Mouse (Mus musculus) hindbrain, embryonic 12.5 days (tissue): ENCODE measurements around the gene Ggcx. TPM values are rescaled to one million over a fixed set of nuclear protein-coding genes. Genes with fewer than 3 reads are reported as not detected.
"Not testable (repeated sequence)": the region's sequence is repeated elsewhere in the genome, so short reads cannot be mapped to it uniquely, and the experiment has no call there.

Source experiments
- ATAC-seq: fragments of 200-750 bp; cut with Nextera tagmentation; 2 replicates; pipeline ENCODE4 v1.8.0; 2017; ENCODE audit warnings: moderate TSS enrichment; ENCODE audit not compliant: low FRiP score
- H3K27ac ChIP-seq: fragments of 300-500 bp; sonication (generic); 2 replicates; pipeline ENCODE4 v1.5.1; 2016; ENCODE audit warnings: mild to moderate bottlenecking
- H3K27me3 ChIP-seq: fragments of 300-500 bp; sonication (generic); 2 replicates; pipeline ENCODE4 v1.6.1; 2016; ENCODE audit warnings: mild to moderate bottlenecking
- H3K36me3 ChIP-seq: fragments of 300-500 bp; sonication (generic); 2 replicates; pipeline ENCODE4 v1.6.1; 2016; ENCODE audit warnings: mild to moderate bottlenecking
- H3K4me1 ChIP-seq: fragments of 300-500 bp; sonication (generic); 2 replicates; pipeline ENCODE4 v1.6.1; 2016
- H3K4me2 ChIP-seq: fragments of 300-500 bp; sonication (generic); replicated peaks from 2 replicates; pipeline ENCODE4 v1.6.1; 2016; ENCODE audit warnings: mild to moderate bottlenecking
- H3K4me3 ChIP-seq: fragments of 300-500 bp; sonication (generic); 2 replicates; pipeline ENCODE4 v1.5.1; 2016; ENCODE audit warnings: mild to moderate bottlenecking
- H3K9ac ChIP-seq: fragments of 300-500 bp; sonication (generic); 2 replicates; pipeline ENCODE4 v1.6.1; 2016; ENCODE audit warnings: mild to moderate bottlenecking, moderate library complexity
- H3K9me3 ChIP-seq: fragments of 300-500 bp; sonication (generic); replicated peaks from 2 replicates; pipeline ENCODE4 v1.6.1; 2016; ENCODE audit warnings: mild to moderate bottlenecking
- WGBS: fragments of 180-500 bp; shearing (Covaris S2); methylation state at CpG from one replicate; pipeline ENCODE4 v1.1.7; 2016; 5-methylcytosine and 5-hydroxymethylcytosine counted together
- polyA plus RNA-seq: library from polyadenylated mRNA; unstranded; fragments of >200 nt; fragmentation: Nextera tagmentation; extraction: Ambion mirVana; gene quantifications from 2 replicates; pipeline ENCODE4 v1.2.1, GENCODE M21; 2016

The Ggcx gene
- polyA plus RNA-seq, 1 experiment from 2014 or later: 24.9 TPM

- H3K9ac ChIP-seq: peak overlapping the region; percentile 97
- peak overlapping the region; percentile 99 for H3K27ac ChIP-seq
- peaks cover 38% of the 10 kb centered on the region for H3K4me1 ChIP-seq
- WGBS: under 1% methylated on average over 52 of the region's 57 CpGs
- no peaks in the 10 kb centered on the region for H3K9me3 ChIP-seq
- H3K27me3 ChIP-seq: no peaks in the 10 kb centered on the region
- peak; percentile 36 for ATAC-seq
- peaks cover 31% of the 10 kb centered on the region for H3K36me3 ChIP-seq
- H3K4me3 ChIP-seq: peak overlapping the region; percentile 78
- peak overlapping the region; percentile 78 for H3K4me2 ChIP-seq
These were observed 24.8 kb downstream of the Ggcx start for GRCm38 (mm10) chr6:72438862-72439354.

- Histone ChIP-seq H3K4me2 (peak within 1 kb of the TSS; percentile 78), H3K4me1 (peaks cover 38% of the 10 kb centered on the region), H3K9ac (peak within 1 kb of the TSS; percentile 97), H3K36me3 (peaks cover 26% of the 10 kb centered on the region), H3K9me3 (no peaks in the 10 kb centered on the region), H3K4me3 (peak within 1 kb of the TSS; percentile 78), H3K27ac (peak within 1 kb of the TSS; percentile 99), H3K27me3 (no peaks in the 10 kb centered on the region)
- under 1% methylated on average over 68 of the region's 77 CpGs for WGBS
- peak; percentile 90 for ATAC-seq
These were observed 25.5 kb downstream of the Ggcx start, which contains the start of gene Mat2a for GRCm38 (mm10) chr6:72439355-72440185. Gene Mat2a (minus strand): TSS chr6:72439558.

- Histone ChIP-seq H3K9ac (peak overlapping the region; percentile 97), H3K9me3 (no peaks in the 10 kb centered on the region), H3K36me3 (peaks cover 18% of the 10 kb centered on the region), H3K4me1 (peaks cover 34% of the 10 kb centered on the region), H3K27ac (peak overlapping the region; percentile 99), H3K27me3 (peaks cover 2% of the 10 kb centered on the region; the same call in 1 of the 2 replicates), H3K4me3 (peak overlapping the region; percentile 78), H3K4me2 (peak overlapping the region; percentile 78)
- WGBS: 11% methylated on average over 17 of the region's 17 CpGs
- ATAC-seq: no peak
These were observed 26.3 kb downstream of the Ggcx start for GRCm38 (mm10) chr6:72440186-72440990.

GRCm38 (mm10) chr6:72442921-72443604 is 29.0 kb downstream of the Ggcx start:
- Histone ChIP-seq H3K27me3 (peaks cover 2% of the 10 kb centered on the region; the same call in 1 of the 2 replicates), H3K9ac (no peak overlapping the region), H3K36me3 (no peaks in the 10 kb centered on the region), H3K4me3 (no peak overlapping the region), H3K27ac (no peak overlapping the region; the same call in 1 of the 2 replicates), H3K4me2 (no peak overlapping the region), H3K4me1 (peaks cover 16% of the 10 kb centered on the region), H3K9me3 (no peaks in the 10 kb centered on the region)
- no peak for ATAC-seq
- WGBS: 70% methylated on average over 1 of the region's 1 CpGs

- ATAC-seq: no peak
- Histone ChIP-seq H3K4me2 (no peak overlapping the region), H3K27me3 (peaks cover 2% of the 10 kb centered on the region; the same call in 1 of the 2 replicates), H3K4me1 (peaks cover 14% of the 10 kb centered on the region), H3K9me3 (no peaks in the 10 kb centered on the region), H3K9ac (no peak overlapping the region), H3K27ac (no peak overlapping the region), H3K4me3 (no peak overlapping the region), H3K36me3 (no peaks in the 10 kb centered on the region)
These were observed 30.9 kb downstream of the Ggcx start for GRCm38 (mm10) chr6:72445011-72445410.

- Histone ChIP-seq H3K4me2 (no peak overlapping the region), H3K4me3 (no peak overlapping the region), H3K36me3 (no peaks in the 10 kb centered on the region), H3K27ac (no peak overlapping the region), H3K9ac (no peak overlapping the region), H3K27me3 (peaks cover 2% of the 10 kb centered on the region; the same call in 1 of the 2 replicates), H3K4me1 (no peaks in the 10 kb centered on the region), H3K9me3 (no peaks in the 10 kb centered on the region)
- 87% methylated on average over 2 of the region's 2 CpGs for WGBS
- no peak for ATAC-seq
These were observed 33.4 kb downstream of the Ggcx start for GRCm38 (mm10) chr6:72447487-72447886.

GRCm38 (mm10) chr6:72451778-72452177 is 37.7 kb downstream of the Ggcx start:
- not testable (repeated sequence) for H3K4me2 ChIP-seq, H3K9me3 ChIP-seq, H3K27ac ChIP-seq, H3K27me3 ChIP-seq, H3K4me3 ChIP-seq, H3K36me3 ChIP-seq, ATAC-seq, H3K4me1 ChIP-seq, H3K9ac ChIP-seq
- WGBS: 70% methylated on average over 2 of the region's 2 CpGs

- no peak overlapping the region for H3K4me3 ChIP-seq
- H3K4me2 ChIP-seq: no peak overlapping the region
- peaks cover 6% of the 10 kb centered on the region; the same call in 1 of the 2 replicates for H3K4me1 ChIP-seq
- H3K27me3 ChIP-seq: no peaks in the 10 kb centered on the region
- WGBS: 59% methylated on average over 2 of the region's 2 CpGs
- H3K9me3 ChIP-seq: no peaks in the 10 kb centered on the region
- H3K36me3 ChIP-seq: no peaks in the 10 kb centered on the region
- H3K27ac ChIP-seq: no peak overlapping the region
- no peak for ATAC-seq
- H3K9ac ChIP-seq: no peak overlapping the region
These were observed 38.2 kb downstream of the Ggcx start for GRCm38 (mm10) chr6:72452329-72452728.

GRCm38 (mm10) chr6:72453578-72453977 is 39.5 kb downstream of the Ggcx start:
- 78% methylated on average over 3 of the region's 3 CpGs for WGBS
- Histone ChIP-seq H3K36me3 (no peaks in the 10 kb centered on the region), H3K4me2 (no peak overlapping the region), H3K27ac (no peak overlapping the region), H3K4me3 (no peak overlapping the region), H3K9me3 (no peaks in the 10 kb centered on the region), H3K27me3 (no peaks in the 10 kb centered on the region), H3K4me1 (peaks cover 6% of the 10 kb centered on the region; the same call in 1 of the 2 replicates), H3K9ac (no peak overlapping the region)
- ATAC-seq: no peak

- 70% methylated on average over 7 of the region's 7 CpGs for whole genome bisulfite sequencing
- no peaks in the 10 kb centered on the region for H3K27me3 ChIP-seq
- no peak overlapping the region for H3K9ac ChIP-seq
- H3K27ac ChIP-seq: peak overlapping the region; percentile 14; the same call in 1 of the 2 replicates
- H3K36me3 ChIP-seq: no peaks in the 10 kb centered on the region
- H3K9me3 ChIP-seq: no peaks in the 10 kb centered on the region
- no peak overlapping the region for H3K4me3 ChIP-seq
- H3K4me1 ChIP-seq: peaks cover 6% of the 10 kb centered on the region; the same call in 1 of the 2 replicates
- no peak overlapping the region for H3K4me2 ChIP-seq
- ATAC-seq: no peak
These were observed 40.1 kb downstream of the Ggcx start for GRCm38 (mm10) chr6:72454072-72454746.

GRCm38 (mm10) chr6:72454833-72455373 is 40.8 kb downstream of the Ggcx start:
- Histone ChIP-seq H3K36me3 (no peaks in the 10 kb centered on the region), H3K4me3 (no peak overlapping the region), H3K27ac (peak overlapping the region; percentile 14; the same call in 1 of the 2 replicates), H3K9ac (no peak overlapping the region), H3K27me3 (no peaks in the 10 kb centered on the region), H3K9me3 (no peaks in the 10 kb centered on the region), H3K4me1 (peaks cover 6% of the 10 kb centered on the region; the same call in 1 of the 2 replicates), H3K4me2 (no peak overlapping the region)
- ATAC-seq: 0 out of 2 replicates have a peak, but pooled peaks have one; percentile 43
- 59% methylated on average over 7 of the region's 7 CpGs for WGBS
